Mouse (Mus musculus) stomach, embryonic 15.5 days (tissue): ENCODE measurements at regions not wholly inside any gene's neighbourhood (a gene's known extent, or its start where the extent isn't known, plus 50 kb on each side); places are given as distances from the start of the nearest gene placed in this dataset.

Experiments
- ATAC-seq: fragments of 200-750 bp; cut with Nextera tagmentation; 2 replicates; pipeline ENCODE4 v1.8.0; 2017; ENCODE audit warnings: low read depth, moderate number of reproducible peaks, moderate TSS enrichment; ENCODE audit not compliant: insufficient read depth, low FRiP score
- H3K27ac ChIP-seq: fragments of 300-500 bp; sonication (generic); 2 replicates; pipeline ENCODE4 v1.5.1; 2015; ENCODE audit warnings: mild to moderate bottlenecking, inconsistent platforms
- H3K27me3 ChIP-seq: fragments of 300-500 bp; sonication (generic); replicated peaks from 2 replicates; pipeline ENCODE4 v1.6.1; 2015; ENCODE audit warnings: inconsistent platforms
- H3K36me3 ChIP-seq: fragments of 300-500 bp; sonication (generic); 2 replicates; pipeline ENCODE4 v1.6.1; 2015; ENCODE audit warnings: inconsistent platforms
- H3K4me1 ChIP-seq: fragments of 300-500 bp; sonication (generic); 2 replicates; pipeline ENCODE4 v1.6.1; 2015; ENCODE audit warnings: inconsistent platforms
- H3K4me2 ChIP-seq: fragments of 300-500 bp; sonication (generic); 2 replicates; pipeline ENCODE4 v1.6.1; 2015; ENCODE audit warnings: mild to moderate bottlenecking, inconsistent platforms
- H3K4me3 ChIP-seq: fragments of 300-500 bp; sonication (generic); replicated peaks from 2 replicates; pipeline ENCODE4 v1.5.1; 2015; ENCODE audit warnings: inconsistent platforms
- H3K9ac ChIP-seq: fragments of 300-500 bp; sonication (generic); 2 replicates; pipeline ENCODE4 v1.6.1; 2015; ENCODE audit warnings: inconsistent platforms
- H3K9me3 ChIP-seq: fragments of 300-500 bp; sonication (generic); 2 replicates; pipeline ENCODE4 v1.6.1; 2016; ENCODE audit warnings: inconsistent platforms
- WGBS: fragments of 180-500 bp; shearing (Covaris S2); methylation state at CpG from one replicate; pipeline ENCODE4 v1.1.7; 2015; 5-methylcytosine and 5-hydroxymethylcytosine counted together

- WGBS, result 70% methylated on average over 2 of the region's 2 CpGs
- no peaks in the 10 kb centered on the region; the same call in 1 of the 2 replicates for H3K27me3 ChIP-seq
- H3K4me3 ChIP-seq, result no peak overlapping the region
- H3K9me3 ChIP-seq, result no peaks in the 10 kb centered on the region
- H3K4me1 ChIP-seq, result peaks cover 6% of the 10 kb centered on the region
- ATAC-seq, result no peak
- no peaks in the 10 kb centered on the region for H3K36me3 ChIP-seq
- H3K9ac ChIP-seq, result no peak overlapping the region
- no peak overlapping the region for H3K4me2 ChIP-seq
- no peak overlapping the region for H3K27ac ChIP-seq
Measured at GRCm38 (mm10) chr15:36719241-36719640, 288.3 kb downstream of the Zfp706 start.

DNA sequence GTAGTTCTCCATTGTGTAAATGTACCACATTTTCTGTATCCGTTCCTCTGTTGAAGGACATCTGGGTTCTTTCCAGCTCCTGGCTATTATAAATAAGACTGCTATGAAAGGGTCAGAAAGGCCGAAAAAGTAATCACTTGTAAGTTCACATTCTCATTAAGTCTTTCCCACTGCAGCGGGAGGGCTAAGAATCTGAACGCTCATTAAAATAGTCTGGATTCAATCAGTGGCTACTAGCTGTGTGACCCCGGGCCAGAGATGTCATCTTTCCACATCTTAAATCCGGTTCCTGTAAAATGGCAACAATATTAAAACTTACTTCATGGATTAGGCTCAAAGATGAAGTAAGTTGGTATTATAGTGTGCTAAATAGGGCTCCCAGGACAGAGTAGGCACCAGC, 289.7 kb downstream of the Zfp706 start:
- no peaks in the 10 kb centered on the region for H3K9me3 ChIP-seq
- 73% methylated on average over 6 of the region's 6 CpGs for WGBS
- no peak overlapping the region for H3K9ac ChIP-seq
- H3K27me3 ChIP-seq, result no peaks in the 10 kb centered on the region; the same call in 1 of the 2 replicates
- ATAC-seq, result no peak
- H3K4me1 ChIP-seq, result peaks cover 6% of the 10 kb centered on the region
- H3K36me3 ChIP-seq, result no peaks in the 10 kb centered on the region
- H3K4me2 ChIP-seq, result no peak overlapping the region
- no peak overlapping the region for H3K4me3 ChIP-seq
- no peak overlapping the region for H3K27ac ChIP-seq

DNA sequence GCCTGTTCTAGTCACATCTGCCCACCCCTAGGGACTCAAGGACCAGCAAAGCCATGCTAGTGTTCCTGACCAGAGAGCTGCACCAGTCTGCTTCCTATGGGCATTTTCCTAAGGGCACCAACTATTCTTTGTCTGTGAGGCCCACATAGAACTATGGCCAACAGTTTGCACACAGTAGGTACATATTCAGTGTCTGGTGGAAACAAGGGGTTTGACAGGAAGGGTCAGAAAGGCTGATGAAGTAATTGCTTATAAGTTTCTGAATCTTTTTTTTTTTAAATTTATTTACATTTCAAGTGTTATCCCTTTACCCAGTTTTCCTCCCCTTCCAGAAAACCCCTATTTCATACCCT, 290.9 kb downstream of the Zfp706 start:
- no peaks in the 10 kb centered on the region; the same call in 1 of the 2 replicates for H3K27me3 ChIP-seq
- H3K36me3 ChIP-seq, result no peaks in the 10 kb centered on the region
- no peak for ATAC-seq
- H3K9me3 ChIP-seq, result no peaks in the 10 kb centered on the region
- H3K4me1 ChIP-seq, result peaks cover 6% of the 10 kb centered on the region
- H3K27ac ChIP-seq, result peak overlapping the region; percentile 68
- H3K4me3 ChIP-seq, result 0 out of 2 replicates have a peak overlapping the region, but pooled peaks have one; percentile 33
- H3K9ac ChIP-seq, result no peak overlapping the region
- peak overlapping the region; percentile 45 for H3K4me2 ChIP-seq

DNA sequence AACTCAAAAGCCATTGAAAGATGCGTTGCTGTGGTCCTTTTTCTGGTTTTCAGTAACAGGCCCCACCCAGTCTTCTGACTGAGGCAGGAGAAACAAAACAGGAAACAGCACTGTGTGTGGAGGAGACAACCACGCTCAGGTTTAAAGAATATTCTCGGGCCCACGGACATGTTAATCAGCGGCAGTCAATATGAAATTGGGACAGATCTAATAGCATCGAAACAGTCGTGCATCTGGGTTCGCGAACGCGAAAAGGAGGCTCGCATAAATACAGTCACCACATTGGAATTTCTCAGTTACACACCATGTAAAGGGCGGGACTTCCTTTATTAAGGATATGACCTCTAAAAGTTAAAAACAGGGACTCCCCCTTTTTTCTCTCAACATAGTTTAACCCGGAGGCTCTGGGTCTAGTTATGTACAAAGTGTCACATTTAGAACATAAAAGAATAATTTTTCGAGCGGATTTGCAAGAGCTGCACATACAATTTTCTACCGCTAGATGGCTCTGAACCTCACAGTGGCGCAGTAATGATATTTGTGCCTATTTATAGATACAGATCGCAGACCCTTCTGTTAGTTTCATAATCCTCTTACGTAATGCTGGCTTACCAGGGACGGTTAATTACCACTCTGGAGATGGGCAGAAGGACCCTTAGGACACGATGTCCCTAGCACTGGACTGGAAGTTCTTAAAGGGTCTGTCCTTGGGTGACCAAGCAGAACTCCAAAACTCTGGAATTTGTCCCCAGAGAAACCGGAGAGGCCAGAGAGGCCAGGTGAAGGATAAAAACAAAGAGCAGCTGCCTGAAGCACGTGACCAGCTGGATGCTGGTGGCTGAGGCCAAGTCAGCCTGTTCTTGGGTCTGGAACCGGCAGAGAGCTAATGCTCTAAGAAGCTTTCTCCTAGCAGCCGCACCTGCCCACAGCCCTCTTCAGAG, 291.6 kb downstream of the Zfp706 start:
- Histone ChIP-seq H3K36me3 (no peaks in the 10 kb centered on the region), H3K4me2 (peak overlapping the region; percentile 45), H3K9me3 (no peaks in the 10 kb centered on the region), H3K4me1 (peaks cover 6% of the 10 kb centered on the region), H3K27ac (peak overlapping the region; percentile 68), H3K27me3 (no peaks in the 10 kb centered on the region; the same call in 1 of the 2 replicates), H3K4me3 (peak overlapping the region; percentile 33), H3K9ac (no peak overlapping the region)
- WGBS, result 10% methylated on average over 26 of the region's 26 CpGs
- ATAC-seq, result peak; percentile 75

DNA sequence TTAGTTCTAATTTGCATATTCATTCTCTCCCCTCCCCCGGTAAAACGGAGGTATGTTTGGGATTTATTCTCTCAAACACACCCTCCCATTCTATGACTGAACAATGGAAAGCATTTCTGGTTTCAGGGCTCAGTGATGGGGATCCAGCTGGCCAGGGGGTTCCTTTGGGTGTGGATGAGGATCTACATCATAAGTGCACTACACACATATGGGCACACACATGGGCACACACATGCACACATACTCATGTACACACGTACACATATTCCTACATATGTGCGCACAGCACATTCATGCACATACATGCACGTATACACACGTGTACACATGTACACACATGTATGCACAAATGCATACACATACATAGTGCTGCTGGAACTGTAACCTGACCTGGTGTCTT, 292.4 kb downstream of the Zfp706 start:
- 91% methylated on average over 6 of the region's 6 CpGs for WGBS
- H3K4me3 ChIP-seq, result no peak overlapping the region
- H3K4me1 ChIP-seq, result peaks cover 6% of the 10 kb centered on the region
- no peaks in the 10 kb centered on the region for H3K36me3 ChIP-seq
- H3K9me3 ChIP-seq, result no peaks in the 10 kb centered on the region
- H3K27me3 ChIP-seq, result no peaks in the 10 kb centered on the region; the same call in 1 of the 2 replicates
- H3K9ac ChIP-seq, result no peak overlapping the region
- H3K4me2 ChIP-seq, result no peak overlapping the region
- no peak for ATAC-seq
- H3K27ac ChIP-seq, result no peak overlapping the region

- H3K4me1 ChIP-seq, result no peaks in the 10 kb centered on the region
- no peak overlapping the region for H3K9ac ChIP-seq
- ATAC-seq, result no peak
- no peaks in the 10 kb centered on the region for H3K36me3 ChIP-seq
- no peak overlapping the region for H3K4me2 ChIP-seq
- H3K9me3 ChIP-seq, result no peaks in the 10 kb centered on the region
- H3K27ac ChIP-seq, result no peak overlapping the region
- no peaks in the 10 kb centered on the region for H3K27me3 ChIP-seq
- WGBS, result 45% methylated on average over 3 of the region's 3 CpGs
- no peak overlapping the region for H3K4me3 ChIP-seq
Measured at GRCm38 (mm10) chr15:36709788-36710187, 297.8 kb downstream of the Zfp706 start.

DNA sequence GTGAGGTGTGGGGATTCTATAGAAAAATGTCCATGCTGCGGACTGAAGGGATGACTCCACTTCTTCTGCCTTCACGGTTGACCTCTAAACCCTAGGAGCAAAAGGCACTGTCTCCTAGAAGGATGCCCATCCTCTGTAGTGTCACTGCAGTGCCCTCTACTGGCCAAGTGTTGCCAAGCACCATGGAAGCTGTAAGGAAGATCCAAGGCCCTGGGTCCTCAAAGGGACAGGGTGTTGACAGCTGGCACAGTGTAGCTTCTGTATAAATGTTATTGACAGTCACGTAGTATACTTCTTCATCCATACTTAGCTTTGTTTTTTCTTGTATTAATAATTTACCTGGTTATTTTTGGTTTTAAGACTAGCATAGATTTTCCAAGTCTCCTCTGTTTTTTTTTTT, 299.1 kb downstream of the Zfp706 start:
- Histone ChIP-seq H3K4me3 (no peak overlapping the region), H3K9me3 (no peaks in the 10 kb centered on the region), H3K27me3 (no peaks in the 10 kb centered on the region), H3K4me2 (no peak overlapping the region), H3K36me3 (no peaks in the 10 kb centered on the region), H3K4me1 (no peaks in the 10 kb centered on the region), H3K27ac (no peak overlapping the region), H3K9ac (no peak overlapping the region)
- WGBS, result 16% methylated on average over 3 of the region's 3 CpGs
- no peak for ATAC-seq

- Histone ChIP-seq H3K4me1 (no peaks in the 10 kb centered on the region), H3K27me3 (no peaks in the 10 kb centered on the region), H3K4me2 (no peak overlapping the region), H3K36me3 (no peaks in the 10 kb centered on the region), H3K4me3 (no peak overlapping the region), H3K9ac (no peak overlapping the region), H3K9me3 (no peaks in the 10 kb centered on the region), H3K27ac (no peak overlapping the region)
- ATAC-seq, result no peak; the same call in 1 of the 2 replicates
- 35% methylated on average over 4 of the region's 4 CpGs for WGBS
Measured at GRCm38 (mm10) chr15:36705990-36706389, 301.6 kb downstream of the Zfp706 start.

DNA sequence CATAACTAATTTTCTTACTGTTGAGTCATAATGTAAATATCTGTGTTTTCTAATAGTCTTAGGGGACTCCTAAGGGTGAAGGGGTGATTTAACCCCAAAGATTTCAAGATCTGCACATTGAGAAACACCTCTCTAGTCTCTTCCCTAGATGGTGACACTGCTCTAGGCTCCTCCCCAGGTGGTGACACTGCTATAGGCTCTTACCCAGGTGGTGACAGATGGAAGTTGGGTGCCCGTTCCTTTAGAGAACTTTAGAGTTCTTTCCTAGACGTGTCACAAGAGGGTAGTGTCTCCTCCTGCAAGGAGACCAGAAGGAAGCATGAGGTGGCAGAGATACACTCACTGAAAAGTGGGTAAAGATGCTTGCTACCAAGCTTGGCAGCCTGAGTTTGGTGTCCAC, 302.2 kb downstream of the Zfp706 start:
- no peak overlapping the region for H3K9ac ChIP-seq
- 26% methylated on average over 2 of the region's 2 CpGs for WGBS
- H3K9me3 ChIP-seq, result no peaks in the 10 kb centered on the region
- H3K4me2 ChIP-seq, result no peak overlapping the region
- H3K36me3 ChIP-seq, result no peaks in the 10 kb centered on the region
- no peaks in the 10 kb centered on the region for H3K27me3 ChIP-seq
- no peak overlapping the region for H3K4me3 ChIP-seq
- no peak overlapping the region for H3K27ac ChIP-seq
- no peaks in the 10 kb centered on the region for H3K4me1 ChIP-seq
- ATAC-seq, result no peak

GRCm38 (mm10) chr15:36701846-36702245, 305.7 kb downstream of the Zfp706 start:
- Histone ChIP-seq H3K36me3 (no peaks in the 10 kb centered on the region), H3K9ac (no peak overlapping the region), H3K4me1 (no peaks in the 10 kb centered on the region), H3K27me3 (no peaks in the 10 kb centered on the region), H3K9me3 (no peaks in the 10 kb centered on the region), H3K4me3 (no peak overlapping the region), H3K27ac (no peak overlapping the region), H3K4me2 (no peak overlapping the region)
- WGBS, result 39% methylated on average over 8 of the region's 8 CpGs
- no peak for ATAC-seq

- no peak for ATAC-seq
- Histone ChIP-seq H3K27ac (no peak overlapping the region), H3K4me2 (no peak overlapping the region), H3K4me3 (no peak overlapping the region), H3K9ac (no peak overlapping the region), H3K36me3 (no peaks in the 10 kb centered on the region), H3K4me1 (no peaks in the 10 kb centered on the region), H3K27me3 (no peaks in the 10 kb centered on the region), H3K9me3 (no peaks in the 10 kb centered on the region)
- 66% methylated on average over 5 of the region's 5 CpGs for WGBS
Measured at GRCm38 (mm10) chr15:36700196-36700595, 307.4 kb downstream of the Zfp706 start.

GRCm38 (mm10) chr15:36695199-36696129, 312.1 kb downstream of the Zfp706 start:
- Histone ChIP-seq H3K27me3 (no peaks in the 10 kb centered on the region), H3K9ac (no peak overlapping the region), H3K4me2 (peak overlapping the region; percentile 51), H3K36me3 (no peaks in the 10 kb centered on the region), H3K27ac (no peak overlapping the region), H3K9me3 (no peaks in the 10 kb centered on the region), H3K4me3 (peak overlapping the region; percentile 36), H3K4me1 (no peaks in the 10 kb centered on the region)
- peak; percentile 60; the same call in 1 of the 2 replicates for ATAC-seq
- WGBS, result 24% methylated on average over 14 of the region's 14 CpGs
